Mouse (Mus musculus): ENCODE measurements around the gene Tm9sf3.

Gene Tm9sf3

DNA sequence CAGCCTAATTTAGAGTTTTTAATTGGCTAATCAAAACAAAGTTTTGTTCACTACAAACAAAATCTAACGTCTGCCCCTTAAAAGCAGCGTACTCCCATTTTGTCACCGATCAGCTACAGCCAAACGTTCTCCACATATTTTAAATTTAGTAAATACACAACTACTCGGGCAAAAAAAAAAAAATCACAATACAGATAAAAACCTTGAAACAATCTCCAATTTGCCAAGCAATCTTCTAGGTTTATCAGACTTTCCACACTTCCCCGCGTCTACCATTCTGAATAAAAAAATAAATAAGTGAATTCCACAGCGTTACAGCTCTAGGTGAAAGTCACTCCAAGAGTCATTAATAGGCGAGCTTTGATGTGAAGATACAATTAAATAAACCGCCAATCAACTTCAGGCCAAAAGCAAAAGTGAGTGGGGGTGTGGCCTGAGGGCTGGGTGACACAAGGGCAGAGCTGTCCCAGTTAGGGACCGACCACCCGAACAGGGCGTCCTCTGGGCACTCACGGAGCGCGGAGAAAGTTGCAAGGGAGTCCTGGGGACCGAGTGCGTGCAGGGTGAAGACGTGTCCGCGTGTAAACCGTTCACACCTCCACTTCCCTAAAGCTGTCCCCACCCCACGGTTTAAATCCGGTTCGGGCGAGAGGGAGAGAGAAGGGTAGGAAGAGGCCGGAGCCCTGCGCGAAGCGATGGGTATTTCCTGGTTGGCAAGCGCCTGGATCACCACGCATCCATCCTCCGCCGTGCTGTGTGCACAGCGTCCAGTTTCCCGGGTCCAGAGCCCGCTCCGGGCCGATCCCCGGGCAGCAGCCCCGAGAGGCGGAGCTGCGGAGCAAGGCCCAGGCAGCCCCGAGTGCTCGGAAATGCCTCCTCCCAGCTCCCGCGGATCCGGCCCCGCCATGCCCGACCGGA lies 826 bp downstream of the Tm9sf3 start:
- in situ Hi-C loops (cut with MboI): no loop called here

DNA sequence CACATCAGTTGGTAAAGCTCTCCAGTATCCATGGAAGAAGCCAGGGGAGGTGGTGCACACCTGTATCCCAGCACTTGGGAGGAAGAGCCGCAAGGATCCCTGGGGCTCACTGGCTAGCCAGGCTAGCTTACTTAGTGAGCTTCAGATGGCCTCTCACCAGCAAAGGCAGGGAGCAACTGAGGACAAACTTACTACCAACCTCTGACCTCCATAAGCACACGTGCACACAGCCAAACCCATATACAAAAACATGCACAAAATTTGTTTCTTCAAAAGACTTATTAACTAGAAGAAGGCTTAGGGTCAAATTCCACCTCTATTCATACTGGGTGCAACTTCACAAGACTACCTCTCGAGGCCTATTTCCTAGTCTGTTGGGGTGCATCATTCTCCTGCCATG lies 3.1 kb downstream of the Tm9sf3 start:
- in situ Hi-C loops (cut with MboI): no loop called here

DNA sequence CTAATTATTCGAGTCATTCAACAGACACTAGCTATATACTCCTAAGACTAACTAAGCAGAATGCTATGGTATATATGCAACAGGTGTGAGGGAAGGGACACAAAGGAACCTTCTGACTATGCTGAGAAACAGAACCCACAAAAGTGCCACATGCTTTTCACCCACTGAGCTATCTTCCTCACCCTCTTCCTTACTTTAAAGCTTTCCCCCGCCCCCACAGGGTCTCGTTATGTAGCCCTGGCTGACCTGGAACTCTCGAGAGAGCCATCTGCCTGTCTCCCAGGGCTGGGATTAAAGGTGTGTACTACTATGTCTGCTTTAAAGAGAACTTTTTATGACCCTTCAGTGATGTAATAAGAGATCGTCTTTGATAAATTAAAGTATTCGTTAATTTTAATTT lies 4.5 kb downstream of the Tm9sf3 start:
- in situ Hi-C loops (cut with MboI): no loop called here

DNA sequence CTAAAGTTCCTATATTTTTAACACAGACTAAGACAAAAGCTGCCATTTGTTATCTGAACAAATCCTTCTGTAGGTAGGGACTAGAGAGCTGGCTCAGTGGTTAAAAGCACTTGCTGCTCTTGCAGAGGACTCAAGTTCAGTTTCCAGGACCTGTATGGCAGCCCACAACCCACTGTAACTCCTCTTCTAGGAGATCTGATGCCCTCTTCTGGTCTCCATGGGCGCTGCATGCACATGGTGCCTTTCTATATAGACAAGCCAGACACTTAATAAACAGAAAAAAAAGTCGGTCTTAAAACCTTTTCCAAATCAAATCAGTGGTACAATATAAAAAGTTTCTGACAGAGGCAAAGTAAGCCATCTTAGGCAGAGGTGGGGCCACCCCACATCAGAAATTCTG lies 5.1 kb downstream of the Tm9sf3 start:
- in situ Hi-C loops (cut with MboI): no loop called here

DNA sequence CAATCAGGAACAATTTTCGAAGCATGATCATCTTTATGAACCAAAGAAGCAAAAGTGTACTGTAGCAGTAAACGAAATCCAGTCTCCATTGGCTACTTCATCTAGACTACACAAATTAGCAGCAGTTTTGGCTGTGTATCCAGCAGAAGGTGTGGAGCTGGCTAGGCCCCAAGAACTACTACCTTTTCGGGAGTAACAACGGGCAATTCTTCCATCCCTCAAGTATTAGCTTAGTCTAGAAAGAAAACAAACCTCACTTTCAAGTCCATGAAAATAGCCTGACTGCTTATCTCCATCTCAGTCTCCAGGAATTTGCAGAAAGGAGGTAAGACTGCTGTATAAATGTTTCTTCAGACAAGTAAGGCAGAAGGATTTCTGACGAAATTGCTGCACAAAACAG lies 9.2 kb downstream of the Tm9sf3 start:
- in situ Hi-C loops (cut with MboI): no loop called here

DNA sequence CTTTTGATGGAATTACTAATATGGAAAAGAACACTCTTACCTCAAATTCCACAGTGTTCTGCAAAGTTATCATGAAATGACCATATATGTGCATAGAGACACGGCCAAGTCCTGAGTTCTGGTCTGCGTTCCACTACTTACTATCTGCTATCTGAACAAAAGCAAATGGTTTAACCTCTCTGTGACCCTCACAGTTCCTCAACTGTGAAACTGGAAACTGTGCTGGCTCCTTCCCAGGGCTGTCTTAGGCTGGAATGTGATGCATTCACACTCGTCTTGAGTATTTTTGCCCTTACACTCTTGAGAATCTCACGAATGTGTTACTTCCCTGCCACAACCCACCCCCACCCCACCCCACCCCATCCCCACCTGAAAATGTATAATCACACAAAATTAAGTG lies 14.8 kb downstream of the Tm9sf3 start:
- in situ Hi-C loops (cut with MboI): no loop called here

DNA sequence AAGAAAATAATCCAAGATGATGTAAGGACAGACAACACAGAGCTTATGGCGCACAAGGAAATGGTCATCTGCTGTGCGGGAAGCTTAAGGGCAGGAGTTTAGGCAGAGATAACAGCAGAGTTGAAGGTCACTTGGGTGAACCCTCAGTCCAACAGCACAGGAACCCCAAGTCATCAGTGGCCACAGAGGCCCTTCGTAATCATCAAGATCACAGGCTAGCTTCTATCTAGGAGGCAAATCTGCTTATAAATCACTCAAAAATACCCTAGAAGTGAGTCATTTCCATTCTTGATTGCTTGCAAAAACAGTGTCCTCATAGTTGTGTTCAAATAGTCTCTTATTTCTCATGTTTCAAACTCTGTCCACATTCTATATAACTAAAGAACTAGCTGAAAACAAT lies 15.5 kb downstream of the Tm9sf3 start:
- in situ Hi-C loops (cut with MboI): no loop called here

DNA sequence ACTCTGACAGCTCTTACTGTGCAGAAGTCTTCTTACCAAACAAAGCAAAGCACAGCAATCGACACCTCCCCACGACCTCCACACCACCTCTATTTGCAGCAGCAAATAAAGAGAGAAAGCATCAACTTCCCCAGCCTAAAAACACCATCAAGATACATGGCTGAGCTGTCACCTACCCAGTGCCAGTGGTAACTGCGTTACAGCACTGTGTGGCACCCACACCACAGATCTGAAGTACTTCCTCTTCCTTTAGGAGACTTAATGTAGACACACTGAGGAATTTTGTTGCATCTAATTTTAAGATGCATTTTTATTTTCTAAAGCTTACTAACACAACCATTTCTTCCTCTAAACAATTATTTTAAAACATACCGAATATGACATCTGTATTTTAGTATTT lies 17.5 kb downstream of the Tm9sf3 start:
- in situ Hi-C loops (cut with MboI): no loop called here

DNA sequence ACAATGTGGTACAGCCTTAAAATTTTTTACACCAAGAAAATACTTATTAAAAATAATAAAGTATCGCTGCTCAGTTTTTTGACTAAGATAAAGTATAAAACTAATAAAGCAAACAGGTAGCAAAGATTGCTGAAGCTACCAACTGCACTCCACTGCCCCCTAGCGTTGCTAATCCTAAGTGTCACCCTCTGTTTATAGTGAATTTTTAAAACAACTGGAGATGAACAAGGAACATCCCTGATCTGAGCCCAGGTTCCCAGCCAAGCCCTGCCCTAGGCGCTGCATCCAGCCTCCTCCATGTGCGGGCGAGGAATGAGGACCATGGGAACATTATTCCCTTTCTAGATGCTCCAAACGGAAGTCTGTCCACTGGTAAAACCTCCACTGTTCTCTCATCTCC lies 19.2 kb downstream of the Tm9sf3 start:
- in situ Hi-C loops (cut with MboI): no loop called here

DNA sequence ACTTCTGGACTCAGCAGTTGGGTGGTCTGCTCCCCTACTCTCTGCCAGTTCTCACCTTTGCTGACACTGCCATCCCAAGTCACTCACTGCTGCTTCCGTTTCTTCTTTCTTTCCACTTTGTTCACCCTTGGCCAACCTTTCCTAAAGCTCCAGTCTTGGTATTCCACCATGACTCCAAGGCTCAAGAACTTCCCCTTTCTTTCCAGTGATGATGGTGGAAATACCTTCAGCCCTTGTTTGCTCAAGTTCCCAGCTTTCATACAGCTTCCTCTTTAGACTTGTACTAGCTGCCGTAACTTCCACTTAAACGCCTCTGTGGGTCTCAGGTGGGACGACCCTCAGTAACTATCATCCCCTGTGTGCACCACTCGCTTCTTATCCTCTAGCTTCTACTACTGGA lies 21.8 kb downstream of the Tm9sf3 start:
- in situ Hi-C loops (cut with MboI): no loop called here

DNA sequence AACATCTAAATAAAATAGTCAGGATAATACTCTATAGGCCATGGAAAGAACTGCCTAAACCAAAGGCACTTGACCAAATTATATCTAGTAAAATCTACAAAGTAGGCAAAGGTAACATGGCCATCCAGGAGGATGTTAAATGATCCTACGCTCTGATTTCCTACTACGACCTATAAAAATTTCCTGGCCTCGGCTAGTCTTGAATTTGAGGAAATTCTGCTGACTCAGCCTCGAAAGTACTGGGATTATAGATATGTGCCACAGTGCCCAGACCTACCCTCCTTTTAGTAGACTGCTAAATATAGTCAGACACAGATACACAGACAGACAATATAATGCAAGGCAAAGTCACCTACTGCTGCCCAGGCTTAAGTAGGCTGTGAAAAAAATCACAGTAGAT lies 30.1 kb downstream of the Tm9sf3 start:
- in situ Hi-C loops (cut with MboI): no loop called here

DNA sequence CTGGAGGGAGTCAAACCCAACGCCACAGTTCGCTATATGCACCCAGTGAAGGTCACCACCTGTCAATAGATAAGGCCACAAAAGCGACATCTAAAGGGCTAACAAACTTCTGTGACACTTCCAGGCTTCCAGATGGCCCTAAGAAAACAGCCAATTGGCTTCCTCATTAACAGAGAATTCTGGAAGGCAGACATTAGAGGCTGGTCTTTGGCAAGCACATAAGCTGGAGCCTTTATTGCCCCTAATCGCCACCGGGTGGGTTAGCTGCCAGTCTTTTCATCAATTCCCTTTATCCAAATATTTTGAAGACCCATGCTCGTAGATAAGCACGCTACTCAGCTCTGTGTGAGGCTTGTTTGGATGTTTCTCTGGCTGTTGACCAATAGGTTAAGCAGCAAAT lies 55.5 kb downstream of the Tm9sf3 start:
- in situ Hi-C loops (cut with MboI): no loop called here

DNA sequence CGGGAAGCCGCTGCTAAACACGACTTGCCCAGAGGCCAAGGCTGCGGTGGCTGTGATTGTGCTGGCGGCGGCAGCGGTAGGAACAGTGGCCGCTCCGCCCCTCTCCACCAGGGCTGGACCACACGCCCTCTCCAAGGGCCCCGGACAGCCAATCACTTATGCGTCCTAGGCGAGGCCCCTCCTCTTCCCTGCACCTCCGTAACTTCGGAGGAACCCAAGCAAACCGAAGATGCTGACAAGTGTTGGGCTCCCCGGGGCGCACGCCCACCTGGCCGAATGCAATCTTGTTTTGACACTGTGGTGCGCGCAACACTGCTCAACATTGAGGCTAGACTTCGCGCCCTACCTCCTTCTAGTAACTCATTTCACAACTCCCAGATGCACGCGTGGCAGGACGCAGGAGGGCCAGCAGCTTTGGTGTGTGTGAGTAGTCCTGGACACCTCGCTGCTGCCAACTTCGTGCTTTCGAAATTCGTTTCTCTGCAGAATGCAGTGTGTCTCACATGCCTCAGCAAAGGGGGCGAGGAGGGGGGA lies 56.9 kb downstream of the Tm9sf3 start, which contains the start of gene Tll2:
Gene Tll2, minus strand, starts transcription at position 25 of the 534 bp plus-strand sequence.
- in situ Hi-C loops (cut with MboI): no loop called here

DNA sequence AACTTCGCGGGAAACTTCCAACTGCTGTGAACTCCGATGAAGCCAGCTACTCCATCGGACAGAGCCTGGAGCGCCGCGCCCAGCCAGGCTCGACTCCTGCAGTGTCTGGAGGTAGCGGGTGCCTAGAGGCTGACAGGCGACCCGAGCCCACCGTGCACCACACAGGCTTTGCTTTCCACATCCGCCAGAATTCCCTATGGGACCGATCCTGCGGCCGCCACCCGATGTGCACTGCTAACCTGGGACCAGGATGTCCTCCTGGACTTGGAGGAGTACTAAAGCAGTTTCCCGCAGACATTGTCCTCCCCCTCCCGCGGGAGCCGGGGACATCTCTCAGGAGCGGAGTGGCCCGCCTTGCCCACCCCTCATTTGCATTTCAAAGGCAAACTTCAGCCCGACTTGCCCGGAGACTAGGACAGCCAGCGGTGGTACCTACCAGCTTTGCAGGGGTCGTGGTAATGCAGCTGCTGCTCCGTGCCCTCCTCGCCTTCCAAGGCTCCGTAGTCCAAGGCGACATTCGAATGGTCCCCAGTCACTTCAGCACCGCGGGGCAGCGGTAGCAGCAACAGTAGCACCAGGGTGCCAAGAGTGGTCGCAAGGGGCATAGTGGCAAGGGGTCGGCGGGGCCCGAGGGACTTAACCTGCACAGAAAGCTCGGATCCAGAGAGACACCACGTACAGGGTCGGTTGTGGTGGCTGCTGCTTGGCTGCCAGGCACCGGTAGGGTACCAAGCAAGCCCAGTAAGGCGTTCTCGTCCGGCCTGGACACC lies 57.6 kb downstream of the Tm9sf3 start:
- in situ Hi-C loops (cut with MboI): no loop called here

DNA sequence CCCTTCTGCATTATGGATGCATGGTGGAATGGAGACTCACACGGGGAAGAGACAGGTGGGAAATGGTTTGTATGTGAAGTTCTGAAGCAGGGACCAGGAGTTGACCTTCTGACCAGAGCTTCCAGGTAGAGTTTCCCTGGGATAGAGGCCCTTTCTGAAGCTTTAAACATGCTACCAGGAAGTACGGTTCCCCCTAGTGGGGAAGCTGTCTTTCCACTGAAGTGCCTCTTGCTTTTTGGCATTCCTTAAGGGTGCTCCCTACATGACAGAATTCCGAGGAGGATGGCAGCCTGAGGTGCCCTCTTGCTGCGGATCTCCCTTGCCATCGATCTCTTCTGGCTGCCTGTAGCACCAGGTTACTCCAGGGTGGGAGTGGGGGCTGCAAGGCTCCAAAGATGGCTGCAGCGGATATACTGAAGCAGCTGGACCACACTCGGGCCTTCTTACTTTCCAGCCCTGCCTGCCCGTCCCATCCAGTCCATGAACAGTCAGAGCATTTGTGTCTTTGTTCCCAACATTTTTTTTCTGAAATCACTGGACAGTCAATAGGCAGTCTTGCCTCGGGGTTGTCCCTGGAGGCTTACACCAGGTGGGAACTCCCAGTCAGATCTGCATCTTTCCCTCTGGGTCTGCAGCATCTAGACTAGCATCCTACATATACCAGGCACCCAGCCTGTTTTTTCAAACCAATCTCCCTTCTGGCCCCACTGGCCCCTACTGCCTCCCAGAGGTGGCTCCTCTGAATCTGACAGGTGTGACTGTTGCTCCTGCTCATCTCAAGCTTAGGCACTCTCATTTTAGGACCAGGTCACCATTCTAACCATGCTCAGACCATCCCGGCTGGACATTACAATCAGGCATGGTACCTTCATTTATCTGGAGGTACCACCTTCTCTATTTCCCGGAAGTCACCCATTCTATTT lies 59.4 kb downstream of the Tm9sf3 start:
- in situ Hi-C loops (cut with MboI): no loop called here

DNA sequence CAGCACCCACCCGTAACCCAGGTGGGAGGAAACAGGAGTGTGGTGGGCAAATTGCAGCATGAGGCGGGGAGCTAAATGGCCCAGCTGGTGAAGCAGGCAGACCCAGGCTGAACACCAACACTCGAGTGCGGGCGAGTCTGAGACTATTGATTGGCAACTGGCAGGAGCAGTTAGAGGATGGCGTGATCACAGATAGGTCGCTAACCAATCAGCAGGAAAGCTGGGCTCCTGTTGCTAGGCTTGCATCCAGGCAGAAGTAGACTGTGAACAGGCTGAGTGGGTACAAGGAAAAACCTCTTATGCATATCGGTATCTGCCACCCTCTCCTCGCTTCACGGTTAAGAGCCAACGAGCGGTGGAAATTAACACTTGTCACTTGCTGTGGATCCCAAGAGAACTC lies 66.2 kb downstream of the Tm9sf3 start:
- in situ Hi-C loops (cut with MboI): no loop called here

DNA sequence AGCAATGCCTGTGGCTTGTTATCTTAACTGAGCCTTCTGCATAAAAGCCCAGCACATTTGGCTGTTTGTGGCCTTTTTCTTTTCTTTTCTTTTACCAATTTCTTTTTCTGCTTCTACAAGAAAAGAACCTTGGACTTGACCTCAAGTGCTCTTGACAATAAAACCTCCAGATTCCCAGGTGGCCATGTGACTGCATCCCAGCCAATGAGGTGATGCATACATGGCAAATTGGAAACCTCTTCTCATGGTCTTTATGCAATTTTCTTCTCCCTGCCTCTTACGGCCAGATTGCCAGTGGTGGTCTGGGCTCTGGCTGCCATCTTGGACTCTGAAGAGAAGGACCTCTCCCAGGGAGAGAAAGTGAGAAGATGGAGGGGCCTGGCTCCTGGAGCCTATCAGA lies 70.4 kb downstream of the Tm9sf3 start:
- in situ Hi-C loops (cut with MboI): no loop called here

DNA sequence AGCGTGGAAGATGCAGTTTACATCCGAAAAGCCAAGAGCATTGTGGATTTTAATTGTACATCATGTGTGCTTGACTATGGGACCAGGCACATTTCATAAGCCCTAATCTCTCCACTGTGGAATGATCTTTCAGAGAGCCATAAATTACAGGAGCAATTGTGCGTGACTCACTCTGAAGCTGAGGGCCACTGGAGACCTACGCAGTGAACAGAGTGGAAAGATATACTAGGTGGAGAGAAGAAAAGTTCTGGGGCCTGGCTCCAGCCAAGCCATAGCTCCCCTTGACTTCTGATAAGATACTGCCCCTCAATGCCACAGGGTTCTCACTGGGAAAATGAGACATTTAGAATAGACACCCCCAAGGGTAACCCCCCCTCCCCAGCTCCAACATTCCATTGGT lies 70.8 kb downstream of the Tm9sf3 start:
- in situ Hi-C loops (cut with MboI): no loop called here

DNA sequence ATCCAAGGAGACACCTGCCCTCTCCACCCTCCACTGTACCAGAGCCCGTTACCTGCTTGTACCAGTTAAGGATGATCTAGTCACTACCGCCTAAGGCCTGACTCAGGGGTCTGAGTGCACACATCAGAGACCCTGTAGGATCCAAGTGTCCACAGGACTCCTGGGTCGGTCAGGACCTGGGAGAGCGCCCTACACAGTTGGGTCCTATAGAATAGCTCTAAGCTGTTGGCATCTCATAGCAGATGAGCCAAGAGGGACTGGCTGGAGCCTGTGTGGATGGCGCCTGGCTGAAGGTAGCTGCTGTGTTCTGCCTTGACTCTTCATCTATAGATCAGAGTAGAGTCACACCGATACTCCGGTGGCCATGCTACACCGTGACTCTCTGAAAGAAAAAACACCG lies 72.1 kb downstream of the Tm9sf3 start:
- in situ Hi-C loops (cut with MboI): no loop called here

DNA sequence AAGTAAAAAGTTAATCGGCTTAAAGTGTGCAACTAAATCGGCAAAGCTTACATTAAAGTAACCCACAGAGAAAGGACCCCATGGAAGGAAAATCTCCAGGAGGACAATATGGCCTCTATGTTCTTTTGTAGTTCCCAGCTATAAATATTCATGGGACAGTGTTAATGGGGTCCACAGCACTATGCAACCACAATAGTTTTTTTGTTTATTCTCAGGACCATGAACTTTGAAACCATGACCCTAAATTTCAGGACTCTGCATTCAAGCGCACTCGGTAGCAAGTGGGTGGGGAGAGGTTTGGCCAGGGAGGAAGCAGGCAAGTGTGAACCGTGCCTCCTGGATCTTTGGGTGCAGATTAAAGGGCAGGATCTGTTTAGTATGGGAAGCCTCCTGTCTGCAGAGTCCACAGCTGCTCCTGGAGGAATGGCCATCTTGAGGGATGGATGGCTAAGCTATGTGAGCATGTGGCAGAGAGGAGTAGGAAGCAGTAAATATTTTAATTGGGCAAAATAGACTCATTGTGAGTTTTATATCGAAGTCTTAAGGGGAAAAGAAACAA lies 72.8 kb downstream of the Tm9sf3 start:
- in situ Hi-C loops (cut with MboI): no loop called here

DNA sequence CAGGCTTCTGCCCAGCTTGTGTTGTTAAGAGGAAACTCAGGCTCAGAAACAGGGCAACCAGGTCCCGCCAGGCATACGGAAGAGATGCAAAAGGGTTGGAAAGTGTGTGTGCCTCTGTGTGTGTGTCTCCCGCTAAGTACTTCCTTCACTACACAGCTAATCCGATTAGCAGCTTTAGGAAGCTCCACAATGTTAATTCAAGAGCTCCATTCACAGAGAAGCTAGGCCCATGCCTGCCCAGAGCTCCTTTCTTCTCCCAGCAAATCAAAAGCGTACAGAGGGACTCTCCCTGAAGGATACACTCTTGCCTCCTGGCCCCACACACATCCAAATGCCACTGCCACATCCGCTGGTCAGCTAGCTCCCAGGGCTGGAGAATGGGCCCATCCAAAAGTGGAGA lies 86.5 kb downstream of the Tm9sf3 start:
- in situ Hi-C loops (cut with MboI): no loop called here

DNA sequence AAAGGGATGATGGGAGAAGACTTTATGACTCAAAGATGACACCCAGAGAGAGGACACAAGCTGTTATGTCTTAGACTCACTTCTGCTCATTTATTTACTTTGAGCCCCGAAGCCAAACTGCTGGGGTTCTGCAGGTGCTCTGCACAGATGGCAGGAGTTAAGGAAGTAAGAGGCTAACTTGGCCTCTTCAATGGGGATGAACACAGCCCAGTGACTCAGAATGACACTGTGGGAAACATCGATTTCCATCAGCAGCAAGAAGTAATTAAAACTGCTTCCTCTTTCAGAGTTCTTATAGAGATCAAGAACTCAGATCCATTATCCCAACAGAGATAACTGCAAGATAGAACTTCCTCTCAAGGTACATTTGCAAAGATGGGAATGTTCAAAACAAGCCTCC lies 86.9 kb downstream of the Tm9sf3 start:
- in situ Hi-C loops (cut with MboI): no loop called here

Data from mature B cell (primary cell).